Mouse (Mus musculus) induced T-regulatory cell, adult 2 months (primary cell): Measurements from ENCODE around the gene Eif4enif1.

ENCODE experiments used
- DNase-seq: peaks from one replicate; pipeline ENCODE4 v3.0.0-alpha.2; 2012; ENCODE audit warnings: low read depth

The Eif4enif1 gene

DNA sequence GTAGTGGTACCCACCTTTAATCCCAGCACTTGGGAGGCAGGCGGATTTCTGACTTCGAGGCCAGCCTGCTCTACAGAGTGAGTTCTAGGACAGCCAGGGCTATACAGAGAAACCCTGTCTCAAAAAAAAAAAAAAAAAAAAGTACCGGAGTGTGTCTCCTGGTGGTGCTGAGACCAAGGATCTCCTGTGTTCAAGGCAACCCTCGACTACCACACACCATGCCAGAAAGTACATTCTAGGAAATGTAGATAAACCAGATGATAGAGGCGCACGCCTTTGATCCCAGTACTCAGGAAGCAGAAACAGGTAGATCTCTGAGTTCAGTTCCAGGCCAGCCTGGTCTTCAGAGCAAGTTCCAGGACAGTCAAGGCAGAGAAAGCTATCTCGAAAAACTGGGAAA, 64.9 kb downstream of the Eif4enif1 start:
- DNase-seq, result peak; percentile 38

DNA sequence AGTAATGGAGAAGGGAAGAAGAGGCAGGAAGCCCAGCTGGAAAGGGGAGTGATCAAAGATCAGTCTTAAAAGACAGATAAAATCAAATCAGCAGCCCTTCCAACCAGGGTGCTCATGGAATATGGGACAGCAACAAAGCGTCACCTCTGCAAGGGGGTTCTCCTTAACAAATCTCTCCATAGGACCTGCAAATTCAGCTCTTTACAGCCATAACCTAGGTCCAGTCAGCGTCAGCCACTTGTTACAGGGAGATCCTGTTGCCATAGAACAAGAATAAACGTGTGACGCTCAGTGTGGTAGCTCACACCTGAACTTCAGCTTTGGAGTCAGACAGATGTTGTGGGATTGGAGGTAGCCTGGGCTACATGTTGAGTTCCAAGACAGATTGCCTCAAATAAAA, 67.0 kb downstream of the Eif4enif1 start:
- DNase-seq, result no peak

DNA sequence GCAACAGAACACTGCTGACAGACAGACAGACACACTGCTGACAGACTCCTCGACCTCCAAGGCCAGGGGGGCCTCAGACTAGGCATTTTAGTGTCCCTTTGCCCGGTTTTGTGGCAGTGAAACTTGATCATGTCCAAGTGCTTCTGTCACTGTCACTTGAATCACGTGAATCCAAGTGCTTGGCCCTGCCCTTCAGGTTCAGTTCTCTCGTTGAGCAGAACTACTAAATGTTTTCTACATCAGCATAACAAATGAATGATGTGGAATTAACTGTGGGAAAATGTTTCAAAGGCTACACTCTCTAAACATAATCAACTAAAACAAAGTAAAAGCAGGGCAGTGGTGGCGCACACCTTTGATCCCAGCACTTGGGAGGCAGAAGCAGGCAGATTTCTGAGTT, 76.2 kb downstream of the Eif4enif1 start:
- no peak for DNase-seq

DNA sequence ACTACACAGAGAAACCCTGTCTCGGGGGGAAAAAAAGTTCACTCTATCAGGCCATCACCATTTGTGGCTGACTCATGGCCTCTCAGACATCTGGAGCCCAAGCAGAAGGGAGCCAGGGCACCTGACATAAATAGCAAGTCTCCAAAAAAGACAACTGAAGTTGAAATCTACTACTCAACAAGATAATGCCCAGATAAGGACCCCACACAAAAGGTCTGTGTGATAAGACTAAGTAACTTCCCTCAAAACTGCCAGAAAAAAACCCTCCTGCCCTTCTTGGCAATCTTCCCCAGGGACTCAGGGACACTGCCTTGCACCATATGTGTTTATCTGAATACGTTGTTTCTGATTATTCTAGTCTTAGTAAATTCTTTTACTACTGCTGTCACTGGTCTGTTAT, 77.5 kb downstream of the Eif4enif1 start:
- no peak for DNase-seq

DNA sequence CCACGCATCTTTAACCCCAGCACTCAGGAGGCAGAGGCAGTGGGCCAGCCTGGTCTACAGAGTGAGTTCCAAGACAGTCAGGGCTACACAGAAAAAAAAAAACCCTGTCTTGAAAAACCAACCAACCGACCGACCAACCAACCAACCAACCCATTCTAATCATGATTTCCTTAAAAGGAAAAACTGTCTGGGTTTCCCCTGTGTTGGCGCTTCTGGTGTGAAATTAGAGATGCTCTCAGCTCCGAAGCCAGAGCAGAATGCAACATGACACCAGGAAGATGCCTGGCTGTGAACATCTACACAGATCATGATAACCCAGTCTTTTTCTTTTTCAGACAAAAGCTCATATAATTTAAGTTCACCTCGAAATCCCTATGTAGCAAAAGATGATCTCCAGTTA, 80.7 kb downstream of the Eif4enif1 start:
- DNase-seq, result no peak

DNA sequence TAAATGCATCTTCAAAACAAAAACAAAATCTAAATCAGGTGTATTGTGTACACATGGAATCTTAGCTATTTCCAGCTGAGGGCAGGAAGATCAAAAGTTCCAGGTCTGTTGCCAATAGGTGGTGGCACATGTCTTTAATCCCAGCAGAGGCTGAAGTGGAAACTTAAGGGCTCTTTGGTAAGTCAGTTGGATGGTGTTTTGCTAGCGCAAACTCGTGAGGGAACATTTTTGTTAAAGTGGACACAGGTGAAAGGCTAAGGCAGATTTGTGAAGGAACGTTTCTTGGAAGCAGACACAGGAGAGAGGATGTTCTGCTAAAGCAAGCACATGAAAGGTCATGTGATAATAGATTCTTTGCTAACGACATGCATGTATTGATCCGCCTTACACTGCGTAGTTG, 81.5 kb downstream of the Eif4enif1 start:
- DNase-seq, result no peak

DNA sequence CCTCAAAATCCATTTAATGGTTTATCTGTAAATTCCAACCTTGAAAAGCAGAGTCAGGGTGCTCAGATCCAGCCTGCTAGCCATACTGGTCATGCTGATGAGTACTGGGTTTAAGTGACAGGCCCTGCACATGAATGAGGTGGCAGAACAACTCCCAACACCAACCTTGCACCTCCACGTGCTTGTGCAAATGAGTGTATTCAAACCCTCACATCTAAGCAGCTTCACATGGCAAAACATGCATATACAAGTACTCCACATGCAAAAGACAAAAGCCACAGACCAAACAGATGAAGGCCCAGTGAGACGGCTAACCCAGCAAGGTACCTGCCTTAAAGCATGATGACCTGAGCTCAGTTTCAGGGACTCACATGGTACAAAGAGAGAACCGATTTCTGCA, 83.7 kb downstream of the Eif4enif1 start:
- no peak for DNase-seq

DNA sequence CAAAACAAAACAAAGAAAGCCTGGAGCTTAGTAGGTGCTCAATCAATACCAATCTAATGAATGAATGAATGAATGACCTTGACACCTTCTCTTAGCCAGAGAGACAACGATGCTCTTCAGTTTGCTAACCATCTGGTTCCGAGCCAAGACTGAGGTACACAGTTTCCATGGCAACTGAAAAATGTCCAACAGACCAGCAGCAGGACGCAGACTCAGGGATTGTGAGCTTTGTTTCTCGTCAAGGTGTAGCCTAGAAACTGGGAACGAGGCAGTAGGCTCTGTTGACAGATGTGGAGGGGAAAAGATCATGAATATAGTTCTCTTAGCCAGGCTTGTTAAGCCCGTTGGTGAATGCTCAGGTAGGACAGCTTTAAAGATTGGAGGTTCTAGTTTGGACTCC, 84.9 kb downstream of the Eif4enif1 start:
- no peak for DNase-seq

DNA sequence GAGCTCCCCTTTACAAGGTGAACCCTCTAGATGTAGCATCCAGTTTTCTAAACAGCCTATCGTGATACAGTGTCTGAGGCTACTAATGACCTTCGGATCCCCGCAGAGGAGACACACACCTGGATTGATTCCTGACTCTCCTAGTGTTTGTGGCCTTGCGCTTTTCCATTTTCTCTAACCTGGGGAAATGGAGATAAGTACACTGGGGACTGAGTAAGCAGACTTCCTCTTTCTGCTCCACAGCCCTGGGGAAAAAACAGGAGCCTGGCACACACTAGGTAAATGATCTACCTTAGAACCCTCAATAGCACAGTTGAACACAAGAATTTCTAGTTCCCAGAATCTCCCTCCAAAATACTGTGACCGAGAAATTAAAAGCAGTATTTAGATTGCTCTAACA, 85.7 kb downstream of the Eif4enif1 start:
- no peak for DNase-seq

DNA sequence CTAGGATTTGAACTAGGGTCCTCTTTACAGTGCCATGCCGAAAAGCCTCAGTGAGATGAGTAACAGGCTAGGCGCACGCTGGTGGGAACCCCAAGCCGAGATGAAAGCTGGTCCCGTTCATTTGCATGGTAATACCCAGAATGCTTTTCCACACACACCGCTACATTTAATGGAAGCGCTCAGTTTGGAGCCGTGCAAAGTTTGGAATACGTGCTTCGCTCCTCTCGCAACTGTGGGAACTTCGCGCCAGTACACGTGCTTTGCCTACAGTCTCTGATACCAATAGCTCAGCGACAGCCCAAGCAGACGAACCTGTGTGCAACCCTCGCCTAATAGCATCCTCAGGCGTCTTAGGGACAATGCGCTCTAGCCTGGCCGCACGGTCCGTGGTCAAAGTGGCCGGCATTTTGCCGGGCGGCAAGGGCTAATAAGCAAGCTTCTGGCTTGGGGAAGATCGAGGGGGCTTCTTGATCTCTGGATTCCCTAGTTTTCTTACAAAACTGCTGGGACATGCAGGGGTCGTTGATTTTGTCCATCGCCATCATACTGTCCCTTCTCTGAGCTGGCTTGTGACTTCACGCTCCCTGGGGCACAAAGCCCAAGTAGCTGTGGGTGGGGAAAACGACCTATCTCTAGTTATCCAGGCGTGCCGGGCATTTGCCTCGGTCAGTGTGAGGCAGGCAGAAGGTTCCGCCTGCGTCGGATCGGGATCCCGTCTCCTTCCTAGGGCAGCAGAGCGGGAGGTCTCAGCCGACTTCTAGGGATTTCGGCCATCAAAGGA, 86.5 kb downstream of the Eif4enif1 start, which contains the start of gene Patz1:
Patz1 (plus strand) TSS at position 354 of the 781 bp plus-strand sequence.
- DNase-seq, result peak; percentile 57

DNA sequence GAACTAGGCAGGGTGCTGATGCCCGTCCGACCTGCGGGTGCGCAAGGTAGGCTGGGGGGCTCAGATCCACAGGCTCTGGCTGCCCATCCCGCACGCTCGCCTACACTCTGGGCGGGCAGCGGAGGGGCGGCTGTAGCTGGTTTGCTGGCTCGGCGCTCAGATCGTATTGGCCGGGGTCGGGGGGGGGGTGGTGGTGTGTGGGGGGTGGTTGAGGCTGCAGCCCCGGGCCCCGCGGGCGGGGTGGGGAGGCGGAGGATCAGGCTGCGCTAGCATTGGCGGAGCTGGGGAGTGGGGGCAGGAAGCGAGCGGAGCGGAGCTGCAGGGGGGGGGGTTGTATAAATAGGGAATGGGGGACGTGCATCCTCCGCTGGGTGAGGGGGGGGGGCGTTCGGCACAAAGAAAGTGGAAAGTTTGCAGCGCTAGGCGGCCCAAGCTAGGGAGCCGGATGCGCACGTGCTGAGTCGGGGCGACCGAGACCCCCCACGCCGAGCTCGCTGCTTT, 87.2 kb downstream of the Eif4enif1 start:
- DNase-seq, result peak; percentile 75

DNA sequence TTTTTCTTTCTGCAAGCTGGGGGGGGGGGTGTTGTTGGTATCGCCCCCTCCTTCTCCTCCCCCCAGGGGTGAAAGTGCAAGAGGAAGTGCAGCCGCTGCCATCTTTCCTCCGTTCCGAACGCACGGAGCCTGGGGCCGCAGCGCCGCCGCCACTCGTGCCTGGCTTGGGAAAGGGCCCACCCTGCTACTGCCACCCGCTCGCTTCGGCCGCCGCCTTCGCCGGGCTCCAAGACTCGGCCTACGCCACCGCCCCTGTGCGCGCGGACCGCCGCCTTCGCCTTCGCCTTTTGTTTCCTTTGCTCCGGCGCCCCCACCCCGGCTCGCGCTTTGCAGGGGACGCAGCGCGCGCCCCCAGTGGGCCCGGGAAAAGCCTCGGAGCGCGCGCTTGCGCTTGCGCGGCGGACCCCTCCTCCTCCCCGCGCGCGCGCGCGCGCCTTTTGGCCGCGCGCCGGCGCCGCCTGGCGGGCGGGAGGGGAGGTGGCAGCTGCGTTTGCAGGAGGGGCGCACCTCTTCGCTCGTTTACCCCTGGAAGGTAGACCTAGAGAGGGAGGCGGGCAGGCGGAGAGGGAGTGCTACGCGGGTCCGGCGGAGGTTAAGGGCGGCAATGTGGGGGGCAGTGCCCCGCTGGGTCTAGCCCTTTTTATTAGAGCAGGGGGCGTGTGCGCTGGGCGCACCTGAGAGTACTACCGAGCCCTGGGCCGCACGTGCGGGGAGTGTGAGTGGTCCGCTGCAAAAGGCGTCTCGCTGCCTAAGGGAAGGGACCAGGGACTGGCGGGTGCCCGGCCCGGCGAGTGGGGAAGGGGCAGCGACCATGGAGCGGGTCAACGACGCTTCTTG, 87.8 kb downstream of the Eif4enif1 start:
- DNase-seq, result peak; percentile 91

DNA sequence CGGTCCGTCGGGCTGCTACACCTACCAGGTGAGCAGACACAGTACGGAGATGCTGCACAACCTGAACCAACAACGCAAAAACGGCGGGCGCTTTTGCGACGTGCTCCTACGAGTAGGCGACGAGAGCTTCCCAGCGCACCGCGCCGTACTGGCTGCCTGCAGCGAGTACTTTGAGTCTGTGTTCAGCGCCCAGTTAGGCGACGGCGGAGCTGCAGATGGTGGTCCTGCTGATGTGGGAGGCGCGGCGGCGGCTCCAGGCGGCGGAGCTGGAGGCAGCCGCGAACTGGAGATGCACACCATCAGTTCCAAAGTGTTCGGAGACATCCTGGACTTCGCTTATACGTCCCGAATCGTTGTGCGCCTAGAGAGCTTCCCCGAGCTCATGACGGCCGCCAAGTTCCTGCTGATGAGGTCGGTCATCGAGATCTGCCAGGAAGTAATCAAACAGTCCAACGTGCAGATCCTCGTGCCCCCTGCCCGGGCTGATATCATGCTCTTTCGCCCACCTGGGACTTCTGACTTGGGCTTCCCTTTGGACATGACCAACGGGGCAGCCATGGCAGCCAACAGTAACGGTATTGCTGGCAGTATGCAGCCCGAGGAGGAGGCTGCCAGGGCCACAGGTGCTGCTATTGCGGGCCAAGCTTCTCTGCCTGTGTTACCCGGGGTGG, 88.6 kb downstream of the Eif4enif1 start:
- DNase-seq, result peak; percentile 72

DNA sequence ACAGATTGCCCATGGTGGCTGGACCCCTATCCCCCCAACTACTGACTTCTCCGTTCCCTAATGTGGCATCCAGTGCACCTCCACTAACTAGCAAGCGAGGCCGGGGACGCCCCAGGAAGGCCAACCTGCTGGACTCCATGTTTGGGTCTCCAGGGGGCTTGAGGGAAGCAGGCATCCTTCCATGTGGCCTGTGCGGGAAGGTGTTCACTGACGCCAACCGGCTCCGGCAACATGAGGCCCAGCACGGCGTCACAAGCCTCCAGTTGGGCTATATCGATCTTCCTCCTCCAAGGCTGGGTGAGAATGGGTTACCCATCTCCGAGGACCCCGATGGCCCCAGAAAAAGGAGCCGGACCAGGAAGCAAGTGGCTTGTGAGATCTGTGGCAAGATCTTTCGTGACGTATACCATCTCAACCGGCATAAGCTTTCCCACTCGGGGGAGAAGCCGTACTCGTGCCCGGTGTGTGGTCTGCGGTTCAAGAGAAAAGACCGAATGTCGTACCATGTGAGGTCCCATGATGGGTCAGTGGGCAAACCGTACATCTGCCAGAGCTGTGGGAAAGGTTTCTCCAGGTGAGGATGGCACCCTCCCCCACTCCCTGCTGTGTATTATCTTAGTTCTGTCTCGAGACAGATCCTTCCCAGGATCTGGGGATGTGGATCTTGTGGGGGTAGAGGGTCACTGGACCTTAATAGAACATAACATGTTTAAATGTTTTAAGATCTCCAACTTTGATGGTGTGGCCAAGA, 89.3 kb downstream of the Eif4enif1 start:
- DNase-seq, result peak; percentile 74

DNA sequence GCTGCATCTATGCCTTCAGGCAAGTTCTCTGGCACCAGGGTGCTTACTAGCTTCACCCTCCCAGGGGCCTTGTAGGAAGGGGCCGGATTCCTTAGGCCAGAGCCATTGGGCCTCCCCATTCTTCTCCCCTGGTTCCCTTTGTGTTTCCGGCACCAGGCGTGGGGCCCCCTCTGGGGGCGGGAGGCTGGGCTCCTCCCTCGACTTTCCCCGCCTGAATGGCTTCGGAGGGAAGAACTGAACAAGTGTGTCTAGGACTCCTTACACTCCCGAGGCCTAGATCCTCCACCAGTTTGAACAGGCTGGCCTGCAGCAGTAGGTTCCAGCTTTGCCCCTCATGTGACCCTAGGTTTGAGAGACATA, 89.8 kb downstream of the Eif4enif1 start:
- peak; percentile 72 for DNase-seq

DNA sequence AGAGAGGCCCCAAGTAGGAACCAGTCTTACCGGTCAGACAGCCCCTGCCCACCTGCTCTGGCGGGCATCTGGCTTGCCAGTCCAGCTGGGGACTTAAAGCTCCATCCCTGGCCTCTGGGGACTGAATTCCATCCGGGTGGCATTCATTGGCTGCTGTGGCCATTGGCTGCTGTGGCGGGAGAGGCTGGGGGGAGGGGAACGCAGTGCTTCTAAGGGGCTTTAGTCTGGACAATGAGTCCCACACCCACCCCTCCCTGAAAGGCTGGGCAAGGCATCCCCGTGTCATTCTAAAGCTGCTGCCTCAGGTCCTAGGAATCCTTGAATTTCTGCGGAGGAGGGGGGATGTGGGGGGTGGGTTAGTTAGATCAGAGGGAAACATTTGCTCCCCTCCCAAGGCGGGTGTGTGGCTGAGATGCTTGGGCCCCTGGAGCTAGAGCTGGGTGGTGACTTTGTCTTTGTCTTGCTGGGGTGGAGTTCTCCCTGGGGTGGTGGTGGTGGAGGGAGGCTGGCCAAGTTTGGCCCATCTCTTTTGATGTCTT, 90.6 kb downstream of the Eif4enif1 start:
- DNase-seq, result no peak

DNA sequence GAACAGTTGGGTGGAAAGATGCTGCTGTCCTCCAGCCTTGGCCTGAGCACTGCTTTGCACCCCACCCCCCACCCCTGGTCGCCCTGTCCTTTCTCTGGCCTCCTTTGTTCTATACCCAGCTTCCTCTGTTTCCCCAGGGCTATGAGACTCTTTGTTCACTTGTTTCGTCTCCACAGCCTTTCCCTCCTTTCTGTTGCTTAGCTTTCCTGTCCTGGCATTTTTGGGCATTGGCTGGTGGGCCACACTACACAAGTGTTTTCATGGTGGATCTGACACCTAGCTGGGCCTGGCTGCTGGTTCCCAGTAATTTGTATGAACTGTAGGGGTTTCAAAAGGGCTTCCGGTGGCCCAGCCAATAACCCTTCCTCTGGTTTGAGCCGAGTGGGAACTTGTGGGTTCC, 91.2 kb downstream of the Eif4enif1 start:
- no peak for DNase-seq
